Mouse (Mus musculus) left cerebral cortex, postnatal 4 days (tissue): ENCODE data around the gene Klk1b3. TPM values are rescaled to one million over a fixed set of nuclear protein-coding genes. Genes with fewer than 3 reads are reported as not detected.
"Not testable (repeated sequence)": the region's sequence is repeated elsewhere in the genome, so short reads cannot be mapped to it uniquely, and the experiment has no call there.

Experiments
- DNase-seq: peaks from one replicate; pipeline ENCODE4 v3.0.0-alpha.2; 2022
- intact Hi-C: fragments of 180-260 bp; cut with DNase I; formaldehyde crosslinking; loops from one replicate; pipeline ENCODE4 v1.15.1; 2025
- total RNA-seq, 2 experiments: library from RNA; stranded (reverse); gene quantifications; 2 replicates each; pipeline ENCODE4 v1.2.3; 2021

The Klk1b3 gene
- total RNA-seq: not detected

DNA sequence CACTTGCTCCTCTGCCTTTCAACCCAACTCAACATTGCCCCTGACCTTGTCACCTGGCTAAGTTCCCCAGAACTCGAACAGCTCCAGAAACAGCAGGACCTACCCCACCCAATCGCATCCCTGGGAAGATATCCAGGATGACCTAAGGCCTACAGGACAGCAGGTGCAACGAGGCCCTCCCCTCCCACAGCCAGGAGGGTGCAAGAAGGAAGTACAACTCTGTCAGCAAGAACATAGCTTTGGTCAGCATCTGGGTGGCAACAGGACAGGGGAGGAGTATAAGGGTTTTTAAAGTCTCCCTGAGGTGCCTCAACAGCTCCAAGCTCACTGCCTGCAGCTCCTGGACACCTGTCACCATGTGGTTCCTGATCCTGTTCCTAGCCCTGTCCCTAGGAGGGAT is at the start of gene Klk1b3:
Gene Klk1b3 (plus strand): TSS at position 301 of the 400 bp plus-strand sequence.
- intact Hi-C loops: no loop called here
- no peak for DNase-seq

DNA sequence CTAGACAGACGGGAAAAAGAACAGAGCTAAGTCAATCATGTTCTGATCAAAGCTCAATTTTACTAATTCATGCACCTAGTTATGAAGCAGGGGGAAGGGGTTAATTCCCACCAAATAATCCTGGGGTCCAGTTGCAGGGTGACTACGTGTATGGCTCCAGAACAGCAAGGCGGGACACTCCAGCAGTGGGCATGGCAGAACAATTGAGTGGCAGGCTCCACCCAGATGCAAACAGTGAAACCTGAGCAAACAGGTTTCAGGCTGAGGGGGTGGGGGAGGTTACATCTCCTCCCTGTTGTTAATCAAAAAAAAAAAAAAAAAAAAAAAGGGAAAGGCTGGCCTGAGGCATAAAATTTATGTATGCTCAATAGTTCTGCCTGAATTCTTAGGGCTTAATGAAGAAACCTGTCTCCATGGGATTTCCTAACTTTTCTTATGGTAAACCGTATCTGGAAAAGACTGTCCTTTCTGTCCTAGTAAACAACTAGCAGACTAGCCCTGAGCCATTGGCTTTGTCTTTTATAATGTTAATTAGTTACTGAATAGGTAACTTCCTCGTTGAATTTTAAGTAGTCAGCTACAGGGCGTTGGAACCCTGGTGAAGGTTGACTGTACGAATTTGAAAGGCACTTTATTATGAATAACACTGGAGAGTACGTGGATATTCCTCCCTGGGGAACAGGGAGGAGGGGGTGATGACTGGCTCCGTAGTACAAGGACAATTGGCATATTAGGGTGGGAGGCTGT is 18.5 kb upstream of the Klk1b3 start:
- intact Hi-C loops: no loop called here
- no peak for DNase-seq

DNA sequence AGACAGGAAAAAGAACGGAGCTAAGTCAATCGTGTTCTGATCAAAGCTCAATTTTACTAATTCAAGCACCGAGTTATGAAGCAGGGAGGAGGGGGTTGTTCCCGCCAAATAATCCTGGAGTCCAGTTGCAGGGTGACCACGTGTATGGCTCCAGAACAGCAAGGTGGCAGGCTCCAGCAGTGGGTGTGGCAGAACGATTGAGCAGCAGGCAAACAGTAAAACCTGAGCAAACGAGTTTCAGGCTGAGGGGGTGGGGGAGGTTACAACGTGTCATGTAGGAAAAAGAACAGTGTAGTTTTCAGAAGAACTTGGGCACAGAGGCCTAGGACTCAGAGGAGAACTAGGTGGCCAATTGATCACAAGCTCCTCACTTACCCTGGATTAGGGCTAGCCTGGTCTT is 11.5 kb upstream of the Klk1b3 start:
- DNase-seq, intact Hi-C loops: not testable (repeated sequence)

DNA sequence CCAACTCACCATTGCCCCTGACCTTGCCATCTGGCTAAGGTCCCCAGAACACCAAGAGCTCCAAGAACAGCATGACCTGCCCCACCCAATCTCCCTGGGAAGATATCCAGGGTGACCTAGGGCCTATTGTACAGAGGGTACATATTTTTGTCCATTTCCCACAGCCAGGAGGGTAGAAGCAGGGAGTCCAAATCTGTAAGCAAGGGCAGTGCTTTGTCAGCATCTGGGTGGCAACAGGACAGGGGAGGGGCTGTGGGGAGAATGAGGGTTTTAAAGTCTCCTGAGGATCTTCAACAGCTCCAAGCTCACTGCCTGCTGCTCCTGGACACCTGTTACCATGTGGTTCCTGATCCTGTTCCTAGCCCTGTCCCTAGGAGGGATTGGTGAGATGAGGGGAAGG is 10.1 kb upstream of the Klk1b3 start, which contains the start of gene Klk1b24:
Gene Klk1b24 (plus strand): TSS at position 301 of the 400 bp plus-strand sequence.
- intact Hi-C loops, DNase-seq: not testable (repeated sequence)

DNA sequence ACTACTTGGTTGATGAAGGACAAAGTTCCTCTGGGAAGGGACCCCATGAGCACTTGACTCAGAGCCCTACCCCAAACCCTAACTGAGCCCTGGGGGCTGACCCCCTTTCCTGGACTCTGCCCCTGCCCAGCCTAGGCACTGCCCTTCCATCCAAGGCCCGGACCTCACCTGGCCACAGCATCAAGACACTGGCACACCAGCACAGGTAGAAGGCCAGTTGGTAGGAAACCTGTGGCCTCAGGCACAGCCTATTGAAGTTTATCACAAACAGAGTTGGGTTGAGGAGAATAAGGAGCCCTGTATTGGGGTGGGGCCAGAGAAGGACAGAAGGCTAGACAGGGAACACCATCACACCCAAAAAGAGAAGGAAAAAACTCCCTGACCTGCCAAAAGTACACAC is 4.5 kb upstream of the Klk1b3 start:
- intact Hi-C loops, DNase-seq: not testable (repeated sequence)

DNA sequence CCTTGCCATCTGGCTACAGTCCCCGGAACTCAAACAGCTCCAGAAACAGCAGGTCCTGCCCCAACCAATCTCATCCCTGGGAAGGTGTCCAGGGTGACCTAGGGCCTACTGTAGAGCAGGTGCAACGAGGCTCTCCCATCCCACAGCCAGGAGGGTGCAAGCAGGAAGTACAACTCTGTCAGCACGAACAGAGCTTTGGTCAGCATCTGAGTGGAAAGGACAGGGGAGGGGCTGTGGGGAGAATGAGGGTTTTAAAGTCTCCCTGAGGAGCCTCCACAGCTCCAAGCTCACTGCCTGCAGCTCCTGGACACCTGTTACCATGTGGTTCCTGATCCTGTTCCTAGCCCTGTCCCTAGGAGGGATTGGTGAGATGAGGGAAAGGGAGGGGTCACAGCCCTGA is 9.1 kb downstream of the Klk1b3 start, which contains the start of gene Klk1b4:
Gene Klk1b4 (plus strand): TSS at position 301 of the 400 bp plus-strand sequence.
- intact Hi-C loops, DNase-seq: not testable (repeated sequence)

DNA sequence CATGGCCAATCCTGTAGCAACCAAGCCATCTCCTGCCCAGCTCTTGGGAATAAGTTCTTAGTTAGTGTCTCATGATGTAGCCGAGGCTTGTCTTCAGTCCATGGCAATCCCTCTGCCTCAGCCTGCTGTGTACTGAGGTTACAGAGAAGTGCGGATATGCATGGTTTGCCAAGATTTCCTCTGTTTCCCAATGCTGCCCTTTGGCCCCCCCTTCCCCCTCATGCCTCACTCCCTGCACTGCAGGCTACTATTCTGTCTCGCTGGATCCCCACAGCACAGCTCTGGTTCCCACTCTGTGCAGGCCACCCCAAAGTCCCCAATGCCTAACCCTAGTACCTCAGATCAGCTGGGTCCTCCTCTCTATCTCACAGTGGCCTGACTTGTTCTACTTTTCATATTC is 10.3 kb downstream of the Klk1b3 start:
- intact Hi-C loops: no loop called here
- DNase-seq: no peak

DNA sequence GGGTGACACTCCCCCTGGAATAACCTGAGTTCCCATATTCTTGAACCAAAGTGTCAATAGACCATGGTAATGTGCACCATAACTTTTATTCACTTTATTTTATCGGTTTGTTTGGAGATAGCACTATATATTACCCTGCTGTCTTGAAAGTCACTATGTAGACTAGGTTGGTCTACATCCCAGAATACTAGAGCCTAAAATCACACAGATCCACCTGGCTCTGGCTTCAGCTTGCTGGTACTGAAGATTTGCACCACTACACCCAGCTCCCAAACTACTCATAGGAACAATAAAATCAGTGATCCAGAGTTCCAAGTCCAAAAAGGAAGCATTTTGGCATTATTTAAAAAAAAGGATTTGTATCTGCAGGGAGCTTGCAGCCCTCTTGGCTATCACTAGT is 17.7 kb downstream of the Klk1b3 start, which contains the start of gene Klk1b5:
Gene Klk1b5 (plus strand): TSS at position 301 of the 400 bp plus-strand sequence.
- intact Hi-C loops: no loop called here
- DNase-seq: no peak

DNA sequence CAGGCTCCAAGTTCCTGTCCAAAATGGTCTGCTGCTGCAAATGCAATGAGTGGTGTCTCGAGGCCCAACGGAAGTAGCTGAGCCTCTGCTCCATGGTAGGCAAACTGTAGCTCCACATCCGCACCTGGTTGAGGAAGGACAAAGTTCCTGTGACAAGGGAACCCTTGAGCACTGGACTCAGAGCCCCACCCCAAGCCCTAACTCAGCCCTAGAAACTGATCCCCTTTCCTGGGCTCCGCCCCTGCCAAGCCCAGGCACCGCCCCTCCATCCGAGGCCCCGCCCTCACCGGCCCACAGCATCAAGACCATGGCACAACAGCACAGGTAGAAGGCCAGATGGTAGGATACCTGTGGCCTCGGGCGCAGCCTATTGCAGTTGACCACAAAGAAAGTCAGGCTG is 23.6 kb downstream of the Klk1b3 start:
- DNase-seq, intact Hi-C loops: not testable (repeated sequence)

DNA sequence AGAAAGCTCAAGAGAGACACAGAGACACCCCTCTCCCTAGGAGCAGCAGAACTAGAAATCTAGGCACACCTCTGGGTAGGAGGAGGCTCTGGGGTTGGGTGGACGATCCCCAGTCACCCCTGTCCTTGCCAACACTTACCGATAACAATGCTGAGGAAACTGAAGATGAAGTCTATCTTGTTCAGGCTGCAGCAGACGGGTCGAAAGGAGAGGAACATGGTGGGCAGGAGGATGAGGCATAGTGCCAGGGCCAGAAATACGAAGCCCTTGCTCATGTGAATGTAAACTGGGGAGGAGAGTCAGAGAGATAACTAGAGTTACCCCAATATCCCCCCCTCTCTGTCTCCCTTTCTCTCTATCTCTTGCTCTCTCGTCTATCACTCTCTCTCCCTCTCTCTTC is 24.3 kb downstream of the Klk1b3 start:
- DNase-seq, intact Hi-C loops: not testable (repeated sequence)

DNA sequence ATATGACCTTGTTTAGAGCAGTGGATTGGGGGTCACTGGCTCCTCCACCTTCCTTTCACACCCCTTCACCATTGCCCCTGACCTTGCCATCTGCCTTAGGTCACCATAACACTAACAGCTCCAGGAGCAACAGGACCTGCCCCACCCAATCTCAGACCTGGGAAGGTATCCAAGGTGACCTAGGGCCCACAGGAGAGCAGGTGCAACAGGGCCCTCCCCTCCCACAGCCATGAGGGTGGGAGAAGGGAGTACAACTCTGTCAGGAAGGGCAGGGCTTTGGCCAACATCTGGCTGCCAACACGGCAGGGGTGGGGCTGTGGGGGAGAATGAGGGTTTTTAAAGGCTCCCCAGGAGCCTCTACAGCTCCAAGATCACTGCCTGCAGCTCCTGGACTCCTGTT is 27.1 kb downstream of the Klk1b3 start, which contains the start of gene Klk1:
Gene Klk1 (plus strand): TSS at position 285 of the 400 bp plus-strand sequence.
- intact Hi-C loops: no loop called here

DNA sequence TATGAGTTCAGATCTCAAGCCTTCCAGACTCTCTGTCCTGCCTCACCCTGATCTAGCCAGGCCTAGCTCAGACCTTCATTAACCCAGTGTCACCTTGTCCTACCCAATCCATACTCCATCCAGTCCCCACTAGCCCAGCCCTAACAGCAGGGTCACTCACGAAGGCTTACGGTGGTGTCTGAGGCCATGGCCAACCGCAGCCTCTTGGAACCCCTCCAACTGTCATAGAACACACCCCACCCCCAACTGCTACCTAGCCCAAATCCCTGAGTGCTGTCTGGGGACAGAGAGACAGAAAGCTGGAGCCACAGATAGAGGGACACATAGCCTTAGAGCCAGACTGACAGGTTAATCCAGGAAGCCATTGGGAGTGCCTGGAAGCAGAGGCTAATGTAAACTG is 37.9 kb downstream of the Klk1b3 start, which contains the start of gene Gm36864:
Gene Gm36864 (plus strand): TSS at position 269 of the 400 bp plus-strand sequence.
- intact Hi-C loops: no loop called here

More for the DNA sequence above, 27.1 kb downstream of the Klk1b3 start, which contains the start of gene Klk1:
- DNase-seq: no peak

DNA sequence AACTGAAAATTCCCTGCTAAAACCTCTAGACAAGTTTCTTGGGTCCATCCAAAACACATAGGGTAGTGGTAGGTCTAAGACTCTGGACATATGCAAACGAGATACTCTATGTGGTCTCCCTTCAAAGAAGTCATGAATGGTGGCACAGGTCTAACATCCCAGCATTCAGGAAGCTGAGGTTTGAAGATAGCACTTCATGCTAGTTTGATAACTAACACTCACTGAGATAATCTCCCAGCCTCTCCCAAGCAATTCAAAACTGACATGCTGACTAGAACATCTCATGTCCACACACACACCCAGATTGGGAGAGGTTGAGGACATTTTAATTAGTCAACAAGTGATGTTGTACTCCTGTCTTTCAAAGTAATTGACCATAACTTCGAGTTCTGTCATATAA is 41.9 kb downstream of the Klk1b3 start:
- no peak for DNase-seq
- intact Hi-C loops: no loop called here

More for the DNA sequence above, 37.9 kb downstream of the Klk1b3 start, which contains the start of gene Gm36864:
- DNase-seq: no peak

DNA sequence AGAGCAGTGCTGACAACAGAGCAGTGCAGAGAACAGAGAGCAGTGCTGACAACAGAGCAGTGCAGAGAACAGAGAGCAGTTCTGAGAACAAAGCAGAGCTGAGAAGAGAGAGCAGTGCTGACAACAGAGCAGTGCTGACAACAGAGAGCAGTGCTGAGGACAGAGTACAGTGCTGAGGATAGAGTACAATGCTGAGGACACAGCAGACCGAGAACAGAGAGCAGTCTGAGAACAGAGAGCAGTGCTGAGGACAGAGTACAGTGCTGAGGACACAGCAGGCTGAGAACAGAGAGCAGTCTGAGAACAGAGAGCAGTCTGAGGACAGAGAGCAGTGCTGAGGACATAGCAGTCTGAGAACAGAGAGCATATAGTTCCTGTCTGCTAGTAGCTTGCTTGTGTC is 42.7 kb downstream of the Klk1b3 start:
- intact Hi-C loops: no loop called here
- DNase-seq: no peak

DNA sequence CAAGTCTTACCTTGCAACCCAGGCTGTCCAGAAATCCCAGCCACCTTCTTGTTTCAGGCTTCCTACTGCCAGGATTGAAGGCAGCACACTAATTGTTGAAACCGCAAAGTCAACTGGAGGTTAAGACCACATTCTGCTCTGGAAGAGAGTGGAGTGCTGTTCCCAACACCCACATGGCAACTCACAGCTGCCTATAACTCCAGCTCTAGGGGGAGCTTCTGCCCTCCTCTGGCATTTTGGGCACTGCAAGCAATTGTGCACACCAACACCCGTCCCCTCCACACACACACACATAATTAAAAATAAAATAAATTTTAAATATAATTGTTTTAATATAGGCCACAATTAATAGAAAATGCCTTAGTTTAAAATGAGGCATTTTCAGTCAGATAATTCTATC is 43.2 kb downstream of the Klk1b3 start:
- intact Hi-C loops: no loop called here
- DNase-seq: no peak

DNA sequence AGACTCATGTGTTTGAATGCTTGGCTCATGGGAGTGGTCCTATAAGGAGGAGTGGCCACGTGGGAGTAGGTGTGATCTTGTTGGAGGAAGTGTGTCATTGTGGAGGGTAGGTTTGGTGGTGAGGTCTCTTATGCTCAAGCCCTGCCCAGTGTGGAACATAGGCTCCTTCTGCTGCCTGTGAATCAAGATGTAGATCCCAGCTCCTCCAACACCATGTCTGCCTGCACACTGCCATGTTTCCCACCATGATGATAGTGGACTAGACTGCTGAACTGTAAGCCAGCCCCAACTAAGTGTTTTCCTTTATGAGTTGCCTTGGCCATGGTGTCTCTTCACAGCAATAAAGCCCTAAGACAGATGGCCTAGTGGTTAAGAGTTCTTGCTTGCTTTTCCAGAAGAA is 46.1 kb downstream of the Klk1b3 start:
- DNase-seq: no peak
- intact Hi-C loops: no loop called here

DNA sequence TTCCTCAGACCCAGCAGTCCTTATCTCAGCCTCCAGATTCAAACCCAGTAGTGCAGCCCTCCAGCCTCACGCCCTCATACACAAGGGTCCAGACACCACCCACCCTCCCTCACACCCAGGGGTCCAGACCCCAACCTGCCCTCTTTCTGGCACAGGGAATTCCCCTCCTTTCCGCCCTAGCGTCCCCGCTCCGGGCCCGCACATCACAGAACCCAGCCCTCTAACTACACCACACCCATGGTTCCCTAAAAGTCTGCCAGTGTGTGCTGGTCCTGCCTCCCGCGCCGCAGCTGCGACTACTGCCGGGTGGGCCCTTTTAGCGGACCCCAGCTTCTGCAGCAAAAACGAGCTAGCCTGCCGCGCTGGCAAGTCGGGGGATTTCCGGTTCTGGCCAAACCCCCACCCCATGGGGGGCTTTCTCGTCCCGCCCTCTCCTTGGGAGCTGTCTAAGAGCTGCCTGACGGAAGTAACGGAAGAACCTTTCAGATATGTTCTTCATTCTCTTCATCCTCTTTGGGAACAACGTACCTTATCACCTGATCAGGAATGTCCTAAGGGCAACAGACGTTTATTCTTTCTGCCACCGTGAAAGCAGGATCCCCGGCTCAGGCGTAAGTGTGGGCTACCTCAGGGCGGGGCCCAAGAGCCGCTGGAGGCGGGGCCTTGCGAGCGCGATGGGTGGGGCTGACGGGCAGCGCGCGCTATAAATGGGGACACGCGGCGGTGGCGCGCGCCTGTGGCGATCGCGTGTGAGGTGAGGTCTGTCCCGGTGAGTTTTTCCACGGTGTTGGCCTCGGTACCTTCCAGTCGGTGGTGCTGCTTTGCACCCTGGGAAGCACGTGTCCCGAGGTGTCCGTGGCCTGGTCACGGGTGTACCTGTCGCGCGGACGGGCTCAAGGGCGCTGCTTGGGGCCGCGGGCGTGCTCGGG is 48.3 kb downstream of the Klk1b3 start, which contains the start of the genes 1700028J19Rik and 2410002F23Rik:
Gene 1700028J19Rik (minus strand): TSS at position 641 of the 929 bp plus-strand sequence.
Gene 2410002F23Rik (plus strand): TSS at position 668 of the 929 bp plus-strand sequence.
- DNase-seq: peak; percentile 96
- intact Hi-C loops: no loop called here

DNA sequence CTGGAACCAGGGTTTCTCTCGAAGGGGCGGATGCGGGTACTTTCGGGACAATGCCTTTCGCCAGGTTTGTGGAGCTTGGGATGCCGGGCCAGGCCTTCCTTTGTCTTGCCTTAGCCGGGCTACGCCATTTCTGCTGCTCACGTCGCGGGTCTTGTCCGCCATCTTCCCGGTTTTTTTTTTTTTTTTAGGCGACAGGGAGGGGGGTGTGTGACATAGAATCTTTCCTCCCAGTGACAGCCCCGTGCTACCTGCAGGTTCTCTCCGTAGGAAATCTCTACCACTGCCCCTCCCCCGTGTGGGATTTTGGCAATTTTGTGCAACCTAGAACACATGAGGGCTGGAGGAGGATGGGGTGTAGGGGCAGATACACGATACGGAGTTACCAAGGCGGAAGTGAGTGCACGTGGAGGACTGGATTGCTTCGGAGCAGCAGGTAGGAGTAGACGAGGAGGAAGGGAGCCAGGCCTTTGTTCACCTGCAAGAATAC is 49.0 kb downstream of the Klk1b3 start:
- intact Hi-C loops: no loop called here
- DNase-seq: no peak

DNA sequence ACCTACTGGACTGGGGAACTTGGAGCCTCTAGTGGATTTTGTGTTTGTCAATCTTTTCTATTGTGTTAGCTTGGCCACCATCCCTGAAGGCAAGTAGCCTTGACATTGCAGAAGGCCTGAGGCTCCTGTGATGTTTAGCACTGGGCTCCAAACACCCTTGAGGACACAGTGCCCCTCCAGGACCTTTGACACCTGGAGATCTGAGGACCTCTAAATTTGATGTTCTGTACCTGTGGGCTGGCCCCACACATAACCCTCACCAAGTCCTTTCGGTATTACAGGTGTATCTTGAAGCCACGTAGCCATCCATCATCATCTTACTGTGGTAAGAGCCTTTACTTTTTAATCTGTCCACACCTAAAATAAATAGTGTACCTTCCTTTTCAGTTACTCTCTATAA is 50.0 kb downstream of the Klk1b3 start:
- intact Hi-C loops: no loop called here
- DNase-seq: no peak

DNA sequence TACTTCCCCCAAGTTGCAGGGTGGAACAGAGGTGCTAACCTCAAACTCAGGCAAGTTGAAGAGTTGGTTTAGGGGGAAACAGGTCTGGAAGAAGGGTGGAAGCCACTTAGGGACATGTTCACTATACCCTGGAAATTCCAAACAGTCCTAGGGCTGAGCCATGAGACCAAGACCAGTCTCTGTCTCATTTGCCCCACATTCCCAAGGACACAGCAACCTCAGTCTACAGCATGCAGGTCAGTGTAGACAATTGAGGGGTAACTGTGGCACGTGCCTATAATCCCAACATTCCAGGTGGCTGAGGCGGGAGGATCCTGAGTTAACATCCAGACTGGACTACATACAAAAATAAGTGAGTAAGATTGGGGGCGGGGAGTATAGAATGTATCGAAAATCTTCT is 51.3 kb downstream of the Klk1b3 start:
- intact Hi-C loops: no loop called here
- DNase-seq: no peak
